Comparison of ENCODE assay signal across 19 mouse cellular contexts in the genomic region with DNA sequence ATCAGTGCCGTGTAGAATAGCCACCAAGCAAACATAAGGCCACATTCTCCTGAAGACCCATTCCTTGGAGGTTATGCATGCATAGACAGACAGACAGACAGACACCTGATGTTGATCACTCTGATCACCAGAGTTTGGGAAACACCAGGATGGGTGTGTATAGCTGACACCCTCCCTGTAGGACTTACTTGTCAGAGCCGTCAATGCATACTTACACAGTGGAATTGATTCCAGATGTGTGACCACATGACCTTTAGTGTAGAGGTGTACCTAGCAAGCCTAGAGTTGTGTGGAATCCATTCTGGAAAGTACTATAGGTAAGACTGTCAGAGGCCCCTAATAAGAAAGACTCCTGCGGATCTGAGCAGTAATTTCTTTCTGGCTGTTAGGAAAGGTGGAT. TPM values are rescaled to one million over a fixed set of nuclear protein-coding genes. Genes with fewer than 3 reads are reported as not detected.
DNase-seq lines count a peak whose midpoint lies in the region; ATAC-seq and TF ChIP-seq lines count a peak whose summit lies in the region.
"Had no signal": no experiment of that assay in that cellular context is flagged by ENCODE, and none has a peak within 500 bp of the region (broad histone marks: within the 10 kb centered on the region; RNA-seq: fewer than 3 reads in every experiment).

No protein-coding gene starts in this region.

- no peak overlapping the region for H3K4me2 ChIP-seq in hindbrain, embryonic 16.5 days (ENCODE audit: low read length)
- H3K4me2 ChIP-seq in limb, embryonic 15.5 days, result no peak overlapping the region
- H3K4me2 ChIP-seq: heart, embryonic 11.5 days; liver, embryonic 11.5 days; midbrain, embryonic 12.5 days had no signal

- DNase-seq in hindbrain, embryonic 10.5 days (ENCODE audit: low spot score), result no peak
- DNase-seq in embryo, embryonic 11 days, result peak; percentile 69
- peak; percentile 74 for DNase-seq in forelimb bud, embryonic 11.5 days (ENCODE audit: low read depth, low spot score)
- no peak for DNase-seq in left cerebral cortex, adult 2 months (ENCODE audit: extremely low spot score in 1 of 2, low spot score in 2 of 2)
- DNase-seq in adrenal gland, adult 2 months, result no peak
- DNase-seq: cerebellum, adult 2 months; gastrocnemius, postnatal 36 days; heart, postnatal 14 days; lung, adult 2 months; lung, postnatal 4 days; retina, postnatal 1 day had no signal

- no peak for ATAC-seq in hindbrain, embryonic 16.5 days
- no peak for ATAC-seq in limb, embryonic 15.5 days (ENCODE audit: insufficient number of reproducible peaks, low FRiP score, low TSS enrichment, low read depth)
- ATAC-seq in CD4-positive, CD25-positive, alpha-beta regulatory T cell, adult 4 months, result no peak
- ATAC-seq: hindbrain, postnatal 0 days had no signal

- WGBS in hindbrain, embryonic 10.5 days, result 70% methylated on average over 3 of the region's 3 CpGs
- WGBS in hindbrain, embryonic 16.5 days, result 85% methylated on average over 3 of the region's 3 CpGs
- WGBS in limb, embryonic 15.5 days, result 31% methylated on average over 3 of the region's 3 CpGs

- H3K4me3 ChIP-seq in hindbrain, embryonic 10.5 days, result no peak overlapping the region
- H3K4me3 ChIP-seq in hindbrain, embryonic 16.5 days (ENCODE audit: low read length), result no peak overlapping the region
- H3K4me3 ChIP-seq in limb, embryonic 15.5 days, result no peak overlapping the region
- no peak overlapping the region for H3K4me3 ChIP-seq in left cerebral cortex, adult 2 months
- H3K4me3 ChIP-seq: midbrain, embryonic 12.5 days; myocyte had no signal

- no peak for TF ChIP-seq CTCF in left cerebral cortex, adult 2 months (IDR thresholded peaks at IDR 0.05)

- intact Hi-C loops in left cerebral cortex, adult 2 months (cut with DNase I), result no loop called here

- peak overlapping the region; percentile 79 for H3K27ac ChIP-seq in hindbrain, embryonic 10.5 days
- H3K27ac ChIP-seq in hindbrain, embryonic 16.5 days (ENCODE audit: low read depth, low read length), result no peak overlapping the region
- peak overlapping the region; percentile 94 for H3K27ac ChIP-seq in limb, embryonic 15.5 days
- no peak overlapping the region for H3K27ac ChIP-seq in left cerebral cortex, adult 2 months
- H3K27ac ChIP-seq: hindbrain, postnatal 0 days had no signal

- H3K27me3 ChIP-seq in hindbrain, embryonic 10.5 days (ENCODE audit: insufficient read depth, poor library complexity, severe bottlenecking), result no peaks in the 10 kb centered on the region
- no peaks in the 10 kb centered on the region for H3K27me3 ChIP-seq in hindbrain, embryonic 16.5 days (replicated peaks; ENCODE audit: control insufficient read depth, insufficient read depth, low read length)
- no peaks in the 10 kb centered on the region for H3K27me3 ChIP-seq in limb, embryonic 15.5 days
- H3K27me3 ChIP-seq: midbrain, embryonic 12.5 days had no signal

- H3K4me1 ChIP-seq in hindbrain, embryonic 10.5 days (replicated peaks), result peaks cover 56% of the 10 kb centered on the region
- H3K4me1 ChIP-seq in hindbrain, embryonic 16.5 days (ENCODE audit: control insufficient read depth, insufficient read depth, low read depth, low read length), result no peaks in the 10 kb centered on the region
- H3K4me1 ChIP-seq in limb, embryonic 15.5 days, result peaks cover 86% of the 10 kb centered on the region
- H3K4me1 ChIP-seq: midbrain, embryonic 12.5 days had no signal

- H3K9me3 ChIP-seq in hindbrain, embryonic 10.5 days, result no peaks in the 10 kb centered on the region
- H3K9me3 ChIP-seq in hindbrain, embryonic 16.5 days (ENCODE audit: control insufficient read depth, low read length), result no peaks in the 10 kb centered on the region
- H3K9me3 ChIP-seq in limb, embryonic 15.5 days, result no peaks in the 10 kb centered on the region
- H3K9me3 ChIP-seq: midbrain, embryonic 12.5 days had no signal

- H3K9ac ChIP-seq in hindbrain, embryonic 16.5 days (ENCODE audit: low read depth, low read length), result no peak overlapping the region
- H3K9ac ChIP-seq in limb, embryonic 15.5 days, result no peak overlapping the region
- H3K9ac ChIP-seq: midbrain, embryonic 12.5 days had no signal

- H3K36me3 ChIP-seq in hindbrain, embryonic 10.5 days, result no peaks in the 10 kb centered on the region
- no peaks in the 10 kb centered on the region for H3K36me3 ChIP-seq in hindbrain, embryonic 16.5 days (ENCODE audit: control insufficient read depth, insufficient read depth, low read length)
- no peaks in the 10 kb centered on the region for H3K36me3 ChIP-seq in limb, embryonic 15.5 days
- H3K36me3 ChIP-seq: midbrain, embryonic 12.5 days had no signal

RNA-seq across cellular contexts. Expression of a gene that starts 11.3 kb away (rescaled TPM):
- 16.1 and 16.6 TPM in 2 replicates for polyA plus RNA-seq in hindbrain, embryonic 10.5 days (2016; fragmentation: Nextera tagmentation; extraction: Ambion mirVana)
- polyA plus RNA-seq in hindbrain, embryonic 16.5 days (2015; fragmentation: Nextera tagmentation; extraction: Ambion mirVana), result 12.5 and 13.1 TPM in 2 replicates
- polyA plus RNA-seq in limb, embryonic 15.5 days (2015; fragmentation: Nextera tagmentation; extraction: Ambion mirVana), result 39.0 and 47.0 TPM in 2 replicates
- 10 to 100 TPM; 16.2 to 21.1 TPM for polyA plus RNA-seq in CD4-positive, CD25-positive, alpha-beta regulatory T cell, adult 4 months (2017; shearing (Covaris generic))
- total RNA-seq in left cerebral cortex, adult 2 months (2021), result 100 to 1,000 TPM; 105 to 115 TPM
- 10 to 100 TPM; 12.8 to 18.7 TPM for total RNA-seq in adrenal gland, adult 2 months (2021)
- 40.2 and 46.7 TPM in 2 replicates for polyA plus RNA-seq in adrenal gland, adult 2 months (2012; rRNA removed)

Comparison
In these comparisons a context has a peak if more than half of its experiments do, and no peak if none do; other contexts are left out.
1. H3K27ac ChIP-seq: peak in hindbrain, embryonic 10.5 days (single experiment) and limb, embryonic 15.5 days (single experiment); none in hindbrain, embryonic 16.5 days (single experiment) and left cerebral cortex, adult 2 months (single experiment).
2. DNase-seq: peak in embryo, embryonic 11 days (single experiment) and forelimb bud, embryonic 11.5 days (single experiment); none in hindbrain, embryonic 10.5 days (single experiment), left cerebral cortex, adult 2 months (0 of 2) and adrenal gland, adult 2 months (single experiment).